In genomic region chr4:75400754-75401153, GRCm38 (mm10) we compare ENCODE assay signal across 8 mouse cellular contexts.
A peak's percentile ranks its signal among the peaks of the same experiment; 100 is the strongest.
DNase-seq lines count a peak whose midpoint lies in the region; ATAC-seq and TF ChIP-seq lines count a peak whose summit lies in the region.
"Not testable (repeated sequence)": the region's sequence is repeated elsewhere in the genome, so short reads cannot be mapped to it uniquely, and the experiment has no call there.

No protein-coding gene starts in this region.

- not testable (repeated sequence) for H3K36me3 ChIP-seq in forebrain, postnatal 0 days (ENCODE audit: insufficient read depth); thymus, adult 2 months (ENCODE audit: control insufficient read depth, insufficient read depth, low read length)

- not testable (repeated sequence) for TF ChIP-seq POLR2A in brain, embryonic 14.5 days (IDR thresholded peaks at IDR 0.05; ENCODE audit: borderline replicate concordance, extremely low read depth, insufficient read depth, insufficient read length, poor library complexity, severe bottlenecking); thymus, adult 2 months (IDR thresholded peaks at IDR 0.05; ENCODE audit: control insufficient read depth, extremely low read depth, insufficient read depth, low read length, poor library complexity)

- not testable (repeated sequence) for H3K4me1 ChIP-seq in forebrain, postnatal 0 days (ENCODE audit: insufficient read depth); thymus, adult 2 months (replicated peaks; ENCODE audit: control insufficient read depth, insufficient read depth, low read length)

- not testable (repeated sequence) for H3K9me3 ChIP-seq in forebrain, postnatal 0 days (ENCODE audit: low read length)

- not testable (repeated sequence) for H3K9ac ChIP-seq in forebrain, postnatal 0 days

- not testable (repeated sequence) for H3K27me3 ChIP-seq in forebrain, postnatal 0 days (ENCODE audit: insufficient read depth, low read length); thymus, adult 2 months (ENCODE audit: control insufficient read depth, insufficient read depth, low read length)

- TF ChIP-seq CTCF in brain, embryonic 14.5 days (IDR thresholded peaks at IDR 0.05; ENCODE audit: borderline replicate concordance, extremely low read depth, insufficient read depth, insufficient read length); forebrain, postnatal 0 days (IDR thresholded peaks at IDR 0.05; ENCODE audit: low read depth); thymus, adult 2 months (IDR thresholded peaks at IDR 0.05; ENCODE audit: borderline replicate concordance, control insufficient read depth, extremely low read depth, insufficient read depth, low read length, poor library complexity): not testable (repeated sequence)

- not testable (repeated sequence) for ATAC-seq in forebrain, postnatal 0 days
- ATAC-seq in megakaryocyte, adult 5-6 weeks (ENCODE audit: poor library complexity, severe bottlenecking) = peak; percentile 27; the same call in 1 of the 2 replicates

- not testable (repeated sequence) for H3K4me3 ChIP-seq in forebrain, postnatal 0 days (ENCODE audit: low read depth, low read length); thymus, adult 2 months (ENCODE audit: control insufficient read depth, insufficient read depth, low read length)

- not testable (repeated sequence) for H3K27ac ChIP-seq in forebrain, postnatal 0 days (ENCODE audit: low read depth, low read length)
- peak overlapping the region; percentile 65; the same call in 1 of the 2 replicates for H3K27ac ChIP-seq in thymus, adult 2 months (ENCODE audit: control insufficient read depth, insufficient read depth, low read length)

- DNase-seq in 3134 (ENCODE audit: extremely low read depth, insufficient read length, low spot score) = peak; percentile 19
- peak; percentile 16 for DNase-seq in CD4-positive, CD25-positive, alpha-beta regulatory T cell, adult 2 months (ENCODE audit: low read depth, low spot score)
- peak; percentile 39 for DNase-seq in brain, embryonic 14.5 days (ENCODE audit: low read depth)
- peak; percentile 3 for DNase-seq in forebrain, postnatal 0 days
- DNase-seq in heart, adult 9 months (ENCODE audit: low spot score in 2 of 2) = peak; percentile 3 to 4
- peak; percentile 4 for DNase-seq in retina, postnatal 1 day
- DNase-seq in thymus, adult 2 months = not testable (repeated sequence)

- H3K4me2 ChIP-seq in forebrain, postnatal 0 days (ENCODE audit: low read depth) = not testable (repeated sequence)

- WGBS in forebrain, postnatal 0 days = 79% methylated on average over 3 of the region's 3 CpGs
- 50% methylated on average over 3 of the region's 3 CpGs for WGBS in thymus, adult 2 months
